Mouse (Mus musculus) ZHBTc4 (cell line): ENCODE data around the gene Tmem263.

Experiments used
- DNase-seq: peaks from one replicate; pipeline ENCODE4 v3.0.0-alpha.2; 2011; ENCODE audit warnings: low read depth, low spot score

Gene Tmem263

GRCm38 (mm10) chr10:85102247-85103084 lies at the start of gene Tmem263, which contains the start of gene Fhl4:
TSS of gene Tmem263 (plus strand) at chr10:85102627.
TSS of gene Fhl4 (minus strand) at chr10:85102495.
- peak; percentile 96 for DNase-seq

- DNase-seq, result no peak
Measured at GRCm38 (mm10) chr10:85054876-85055275, 47.6 kb upstream of the Tmem263 start.

- peak; percentile 97 for DNase-seq
Measured at GRCm38 (mm10) chr10:85071605-85072152, 30.7 kb upstream of the Tmem263 start.

- peak; percentile 40 for DNase-seq
Measured at GRCm38 (mm10) chr10:85101841-85102240, 586 bp upstream of the Tmem263 start.

GRCm38 (mm10) chr10:85103085-85103885 lies 858 bp downstream of the Tmem263 start:
- DNase-seq, result peak; percentile 76

GRCm38 (mm10) chr10:85114409-85114808 lies 12.0 kb downstream of the Tmem263 start:
- no peak for DNase-seq

- DNase-seq, result peak; percentile 48
Measured at GRCm38 (mm10) chr10:85125184-85125583, 22.8 kb downstream of the Tmem263 start.

GRCm38 (mm10) chr10:85127395-85128287 lies 25.2 kb downstream of the Tmem263 start, which contains the start of gene Mterf2:
TSS of gene Mterf2 (minus strand) at chr10:85128027.
- peak; percentile 99 for DNase-seq

- DNase-seq, result peak; percentile 58
Measured at GRCm38 (mm10) chr10:85128453-85128852, 26.0 kb downstream of the Tmem263 start.

- DNase-seq, result no peak
Measured at GRCm38 (mm10) chr10:85136573-85136972, 34.1 kb downstream of the Tmem263 start.

GRCm38 (mm10) chr10:85141465-85141864 lies 39.0 kb downstream of the Tmem263 start:
- DNase-seq, result no peak

- DNase-seq, result no peak
Measured at GRCm38 (mm10) chr10:85146282-85146681, 43.9 kb downstream of the Tmem263 start.

GRCm38 (mm10) chr10:85149226-85149625 lies 46.8 kb downstream of the Tmem263 start:
- DNase-seq, result no peak

GRCm38 (mm10) chr10:85154195-85154594 lies 51.8 kb downstream of the Tmem263 start:
- peak; percentile 68 for DNase-seq

- no peak for DNase-seq
Measured at GRCm38 (mm10) chr10:85157451-85157850, 55.0 kb downstream of the Tmem263 start.

GRCm38 (mm10) chr10:85159989-85160619 lies 57.7 kb downstream of the Tmem263 start:
- no peak for DNase-seq

- DNase-seq, result no peak
Measured at GRCm38 (mm10) chr10:85161745-85162351, 59.4 kb downstream of the Tmem263 start.

GRCm38 (mm10) chr10:85164791-85165190 lies 62.4 kb downstream of the Tmem263 start:
- DNase-seq, result no peak

GRCm38 (mm10) chr10:85165306-85165705 lies 62.9 kb downstream of the Tmem263 start:
- DNase-seq, result peak; percentile 79
